9 mouse cellular contexts compared by ENCODE assay signal in the genomic region with DNA sequence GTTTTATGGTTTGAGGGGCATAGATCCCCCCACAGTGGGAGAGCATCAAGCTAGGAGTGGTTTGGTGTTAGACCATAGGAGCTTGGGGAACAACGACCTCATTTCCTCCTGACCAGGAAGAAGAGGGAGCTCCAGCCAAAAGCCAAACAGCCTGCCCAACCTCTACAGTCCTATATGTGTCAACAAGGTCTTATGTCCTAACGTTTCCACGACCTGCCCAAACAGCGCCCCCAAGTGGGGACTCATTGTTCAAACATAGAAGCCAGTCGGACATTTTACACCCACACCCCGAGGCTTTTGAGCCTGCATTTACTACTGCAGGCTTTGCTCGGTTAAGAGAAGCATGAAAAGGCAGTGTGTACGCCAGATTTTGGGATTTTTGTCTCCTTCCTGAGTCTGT.
DNase-seq lines count a peak whose midpoint lies in the region; ATAC-seq and TF ChIP-seq lines count a peak whose summit lies in the region.
"Had no signal": no experiment of that assay in that cellular context is flagged by ENCODE, and none has a peak within 500 bp of the region (broad histone marks: within the 10 kb centered on the region; RNA-seq: fewer than 3 reads in every experiment).

No protein-coding gene starts in this region.

- H3K4me1 ChIP-seq in neural tube, embryonic 15.5 days, result no peaks in the 10 kb centered on the region
- H3K4me1 ChIP-seq in limb, embryonic 10.5 days, result no peaks in the 10 kb centered on the region

- H3K27ac ChIP-seq in gastrocnemius, adult 2 months, result no peak overlapping the region
- no peak overlapping the region for H3K27ac ChIP-seq in neural tube, embryonic 15.5 days (replicated peaks)
- H3K27ac ChIP-seq in limb, embryonic 10.5 days, result no peak overlapping the region
- H3K27ac ChIP-seq in left cerebral cortex, adult 2 months, result no peak overlapping the region

- no peak for ATAC-seq in neural tube, embryonic 15.5 days (ENCODE audit: low FRiP score)

- no peak overlapping the region for H3K4me2 ChIP-seq in neural tube, embryonic 15.5 days

- H3K9me3 ChIP-seq in neural tube, embryonic 15.5 days (replicated peaks), result 0 out of 2 replicates have a peak, but pooled peaks cover under 1% of the 10 kb centered on the region
- H3K9me3 ChIP-seq in limb, embryonic 10.5 days (replicated peaks), result no peaks in the 10 kb centered on the region

- TF ChIP-seq CTCF in gastrocnemius, adult 2 months (IDR thresholded peaks at IDR 0.05), result peak; percentile 29; the same call in 1 of the 2 replicates
- TF ChIP-seq CTCF in left cerebral cortex, adult 2 months (IDR thresholded peaks at IDR 0.05), result no peak; the same call in none of the 2 replicates

- no peaks in the 10 kb centered on the region for H3K36me3 ChIP-seq in neural tube, embryonic 15.5 days
- no peaks in the 10 kb centered on the region for H3K36me3 ChIP-seq in limb, embryonic 10.5 days
- H3K36me3 ChIP-seq: G1E had no signal

- 54% methylated on average over 8 of the region's 8 CpGs for WGBS in neural tube, embryonic 15.5 days
- 55% methylated on average over 8 of the region's 8 CpGs for WGBS in limb, embryonic 10.5 days

- intact Hi-C loops in gastrocnemius, adult 2 months (cut with DNase I), result no loop called here
- intact Hi-C loops in gastrocnemius, postnatal 36 days (cut with DNase I), result no loop called here
- intact Hi-C loops in left cerebral cortex, adult 2 months (cut with DNase I), result no loop called here

- no peak for DNase-seq in gastrocnemius, adult 2 months
- DNase-seq in gastrocnemius, postnatal 36 days, result no peak
- peak; percentile 45 for DNase-seq in neural tube, embryonic 10.5 days (ENCODE audit: extremely low spot score, low spot score)
- peak; percentile 59 for DNase-seq in limb, embryonic 10.5 days (ENCODE audit: low spot score)
- peak; percentile 51 for DNase-seq in testis, postnatal 10 days (ENCODE audit: low spot score)
- no peak for DNase-seq in left cerebral cortex, adult 2 months (ENCODE audit: extremely low spot score in 1 of 2, low spot score in 2 of 2)
- no peak for DNase-seq in spleen, postnatal 4 days (ENCODE audit: low spot score in 2 of 2)

- H3K27me3 ChIP-seq in neural tube, embryonic 15.5 days (replicated peaks), result no peaks in the 10 kb centered on the region
- no peaks in the 10 kb centered on the region for H3K27me3 ChIP-seq in limb, embryonic 10.5 days (ENCODE audit: low read depth, poor library complexity, severe bottlenecking)

- no peak overlapping the region for H3K9ac ChIP-seq in neural tube, embryonic 15.5 days (replicated peaks)

- no peak overlapping the region for H3K4me3 ChIP-seq in gastrocnemius, adult 2 months
- H3K4me3 ChIP-seq in neural tube, embryonic 15.5 days (replicated peaks), result no peak overlapping the region
- no peak overlapping the region for H3K4me3 ChIP-seq in limb, embryonic 10.5 days
- no peak overlapping the region for H3K4me3 ChIP-seq in left cerebral cortex, adult 2 months

Comparison
In these comparisons a context has a peak if more than half of its experiments do, and no peak if none do; other contexts are left out.
1. DNase-seq: peak in neural tube, embryonic 10.5 days (single experiment), limb, embryonic 10.5 days (single experiment) and testis, postnatal 10 days (single experiment); none in gastrocnemius, adult 2 months (single experiment), gastrocnemius, postnatal 36 days (0 of 2), left cerebral cortex, adult 2 months (0 of 2) and spleen, postnatal 4 days (0 of 2).